Mouse (Mus musculus) olfactory bulb, adult 2 months (tissue): ENCODE data around the gene Shc1.

Experiments used
- CTCF ChIP-seq: fragments of 200-500 bp; IDR thresholded peaks from 2 replicates; pipeline ENCODE4 v1.5.1; 2012; ENCODE audit warnings: low read depth, mild to moderate bottlenecking, low read length, moderate library complexity; ENCODE audit not compliant: insufficient read depth
- POLR2A ChIP-seq: fragments of 200-500 bp; IDR thresholded peaks from 2 replicates; pipeline ENCODE4 v1.6.1; 2012; ENCODE audit warnings: mild to moderate bottlenecking, low read depth, low read length, moderate library complexity; ENCODE audit not compliant: insufficient read depth

DNA sequence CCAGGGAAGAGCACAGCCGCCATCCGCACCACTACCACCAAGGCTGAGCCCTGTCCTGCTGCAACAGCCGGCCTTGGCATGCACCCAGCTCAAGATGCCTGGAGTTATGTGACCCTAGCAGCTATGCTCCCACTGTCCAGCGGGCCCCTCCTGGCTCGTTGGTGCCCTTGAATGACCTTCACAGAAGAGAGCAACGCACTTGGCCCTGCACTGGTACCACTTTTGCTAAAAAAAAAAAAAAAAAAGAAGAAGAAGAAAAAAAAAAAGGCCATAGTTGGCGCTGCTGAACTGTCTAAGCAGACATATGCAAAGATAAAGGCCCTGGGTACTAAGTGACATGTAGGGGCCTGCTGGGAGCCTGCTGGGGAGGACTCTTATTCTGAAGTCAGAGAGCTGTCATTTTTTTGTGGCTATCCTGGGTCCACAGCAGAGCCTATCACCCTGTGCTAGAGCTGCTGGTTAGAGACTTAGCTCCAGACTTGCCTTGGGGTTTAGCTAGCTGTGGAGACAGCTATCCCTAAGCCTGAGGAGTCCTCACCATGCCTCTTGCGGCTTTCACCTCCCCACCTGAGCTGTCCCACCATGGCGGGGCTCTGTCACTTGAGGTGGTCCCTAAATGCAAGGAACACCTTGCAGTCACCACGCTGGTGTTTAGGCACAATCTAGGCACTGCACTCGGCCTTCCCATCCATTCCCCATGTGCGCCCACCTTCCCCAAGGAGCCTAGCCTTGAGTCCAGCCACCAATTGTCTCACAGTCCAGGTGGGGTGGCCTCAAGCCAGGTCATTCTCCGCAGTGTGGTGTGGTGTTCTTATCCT lies 30.7 kb downstream of the Shc1 start:
- TF ChIP-seq POLR2A (no peak), CTCF (no peak)
